Mouse (Mus musculus): ENCODE measurements around the gene Cyp2d26. TPM values are rescaled to one million over a fixed set of nuclear protein-coding genes. Genes with fewer than 3 reads are reported as not detected.
A peak's percentile ranks its signal among the peaks of the same experiment; 100 is the strongest.

Cyp2d26 gene
- not detected in 2 replicates for polyA plus RNA-seq (2014; fragmentation: Nextera tagmentation; extraction: Ambion mirVana)

DNA sequence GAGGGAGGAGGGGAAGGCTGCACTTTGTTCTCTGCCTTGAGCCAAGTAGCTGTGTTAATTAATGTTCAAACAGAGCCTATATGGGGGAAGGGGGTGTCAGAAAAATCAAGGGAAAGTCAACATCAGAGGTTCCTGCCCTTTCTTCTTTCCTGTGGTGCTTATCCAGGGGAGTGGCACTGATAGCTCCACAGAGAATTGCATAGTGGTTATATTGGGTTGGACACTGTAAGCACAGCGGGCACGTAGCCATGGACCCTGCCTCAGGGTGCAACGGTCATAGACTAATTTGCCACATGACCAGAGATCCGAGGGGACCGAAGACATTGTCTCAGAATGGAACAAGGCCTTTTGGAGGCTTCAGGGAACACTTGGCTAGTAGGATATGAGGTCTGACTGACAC lies at the start of gene Cyp2d26:
TSS of gene Cyp2d26 (minus strand) at position 18 of the 400 bp plus-strand sequence.
- no peaks in the 10 kb centered on the region for H3K9me3 ChIP-seq (ENCODE audit: low read depth, low read length)
- no peak for DNase-seq
- no peaks in the 10 kb centered on the region for H3K27me3 ChIP-seq (ENCODE audit: insufficient read depth, low read length)
- no peak within 1 kb of the TSS for H3K9ac ChIP-seq
- H3K4me1 ChIP-seq (ENCODE audit: insufficient read depth) = no peaks in the 10 kb centered on the region
- WGBS = 77% methylated on average over 5 of the region's 5 CpGs
- ATAC-seq (ENCODE audit: insufficient read depth) = no peak
- no peaks in the 10 kb centered on the region for H3K36me3 ChIP-seq (ENCODE audit: insufficient read depth)
- TF ChIP-seq CTCF (IDR thresholded peaks at IDR 0.05; ENCODE audit: low read depth) = no peak
- no peak within 1 kb of the TSS for H3K4me3 ChIP-seq (ENCODE audit: low read depth, low read length)
- no peak within 1 kb of the TSS for H3K27ac ChIP-seq (ENCODE audit: low read depth)
- H3K4me2 ChIP-seq = no peak within 1 kb of the TSS

- H3K4me1 ChIP-seq (ENCODE audit: insufficient read depth) = no peaks in the 10 kb centered on the region
- no peak for ATAC-seq (ENCODE audit: insufficient read depth)
- H3K9me3 ChIP-seq (ENCODE audit: low read depth, low read length) = no peaks in the 10 kb centered on the region
- H3K36me3 ChIP-seq (ENCODE audit: insufficient read depth) = peaks cover 6% of the 10 kb centered on the region; the same call in 1 of the 2 replicates
- no peak overlapping the region for H3K27ac ChIP-seq (ENCODE audit: low read depth)
- WGBS = 93% methylated on average over 3 of the region's 3 CpGs
- DNase-seq = no peak
- no peak overlapping the region for H3K4me3 ChIP-seq (ENCODE audit: low read depth, low read length)
- no peak overlapping the region for H3K4me2 ChIP-seq
- H3K9ac ChIP-seq = no peak overlapping the region
- TF ChIP-seq CTCF (IDR thresholded peaks at IDR 0.05; ENCODE audit: low read depth) = no peak
- H3K27me3 ChIP-seq (ENCODE audit: insufficient read depth, low read length) = no peaks in the 10 kb centered on the region
These were observed 45.1 kb upstream of the Cyp2d26 start for GRCm38 (mm10) chr15:82839146-82839545.

DNA sequence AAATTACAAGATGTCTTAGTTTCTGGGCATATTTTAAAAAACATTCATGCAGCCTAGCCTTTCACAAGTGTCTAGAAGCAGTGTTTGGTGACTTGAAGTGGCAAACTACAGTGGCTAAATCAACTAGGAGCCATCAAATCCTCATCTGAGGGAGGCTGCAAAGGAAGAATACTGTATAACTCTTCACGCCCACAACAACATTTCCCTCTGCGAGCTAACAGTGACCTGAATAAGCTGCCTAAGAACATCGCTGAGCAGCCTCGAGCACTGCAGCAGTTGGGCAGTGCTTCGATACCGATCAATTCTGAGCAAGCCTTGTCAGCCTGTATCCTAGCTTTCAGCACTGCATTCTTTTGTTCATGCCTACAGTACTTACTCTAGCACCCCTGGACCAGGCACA lies 35.8 kb upstream of the Cyp2d26 start:
- H3K27me3 ChIP-seq (ENCODE audit: insufficient read depth, low read length) = no peaks in the 10 kb centered on the region
- 0 out of 2 replicates have a peak, but pooled peaks cover 3% of the 10 kb centered on the region for H3K36me3 ChIP-seq (ENCODE audit: insufficient read depth)
- no peak for ATAC-seq (ENCODE audit: insufficient read depth)
- H3K9ac ChIP-seq = no peak overlapping the region
- no peak for TF ChIP-seq CTCF (IDR thresholded peaks at IDR 0.05; ENCODE audit: low read depth)
- no peak overlapping the region for H3K4me3 ChIP-seq (ENCODE audit: low read depth, low read length)
- no peak overlapping the region for H3K4me2 ChIP-seq
- WGBS = 89% methylated on average over 6 of the region's 6 CpGs
- H3K27ac ChIP-seq (ENCODE audit: low read depth) = no peak overlapping the region
- no peaks in the 10 kb centered on the region for H3K9me3 ChIP-seq (ENCODE audit: low read depth, low read length)
- DNase-seq = no peak
- no peaks in the 10 kb centered on the region for H3K4me1 ChIP-seq (ENCODE audit: insufficient read depth)

DNA sequence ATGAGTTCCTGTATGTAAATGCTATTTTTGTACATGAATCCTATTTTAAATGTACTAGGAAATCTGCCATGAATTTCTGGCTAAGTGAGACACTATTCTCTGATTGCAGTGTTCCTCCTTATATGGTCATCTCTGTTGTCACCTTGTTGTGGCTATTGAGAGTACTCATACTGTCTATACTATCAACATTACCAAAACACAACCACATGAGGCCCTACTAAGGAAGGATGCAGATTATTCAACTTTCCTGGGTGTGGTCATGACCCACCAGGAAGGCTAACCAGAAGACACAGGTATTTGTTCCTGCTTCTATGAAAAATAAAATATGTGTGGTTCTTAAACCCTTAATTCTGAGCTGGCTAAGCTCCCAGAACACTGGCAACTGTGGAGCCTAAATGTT lies 31.8 kb upstream of the Cyp2d26 start:
- H3K36me3 ChIP-seq (ENCODE audit: insufficient read depth) = 0 out of 2 replicates have a peak, but pooled peaks cover 7% of the 10 kb centered on the region
- ATAC-seq (ENCODE audit: insufficient read depth) (no peak), DNase-seq (no peak)
- no peaks in the 10 kb centered on the region for H3K9me3 ChIP-seq (ENCODE audit: low read depth, low read length)
- no peak overlapping the region for H3K4me3 ChIP-seq (ENCODE audit: low read depth, low read length)
- no peak overlapping the region for H3K9ac ChIP-seq
- no peak overlapping the region for H3K4me2 ChIP-seq
- TF ChIP-seq CTCF (IDR thresholded peaks at IDR 0.05; ENCODE audit: low read depth) = no peak
- no peaks in the 10 kb centered on the region for H3K4me1 ChIP-seq (ENCODE audit: insufficient read depth)
- H3K27me3 ChIP-seq (ENCODE audit: insufficient read depth, low read length) = no peaks in the 10 kb centered on the region
- H3K27ac ChIP-seq (ENCODE audit: low read depth) = no peak overlapping the region

DNA sequence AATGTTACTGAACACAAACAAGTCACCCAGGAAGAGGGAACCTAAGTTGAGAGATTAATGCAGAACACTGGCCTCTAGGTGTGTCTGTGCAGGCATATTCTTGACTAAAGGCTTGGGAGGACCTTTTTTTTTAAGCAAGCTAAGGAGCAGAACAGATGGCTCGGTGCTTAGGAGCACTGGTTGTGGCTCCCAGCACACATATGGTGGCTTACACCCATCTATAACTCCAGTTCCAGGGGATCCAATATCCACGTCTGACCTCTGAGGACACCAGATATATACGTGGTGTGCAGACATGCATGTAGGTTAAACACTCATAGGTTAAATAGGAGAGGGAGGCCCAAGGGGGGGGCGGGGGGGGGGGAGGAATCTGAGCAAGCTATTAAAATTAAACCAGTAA lies 28.3 kb upstream of the Cyp2d26 start:
- ATAC-seq (ENCODE audit: insufficient read depth) (no peak), DNase-seq (no peak)
- Histone ChIP-seq H3K36me3 (ENCODE audit: insufficient read depth) (0 out of 2 replicates have a peak, but pooled peaks cover 10% of the 10 kb centered on the region), H3K9ac (no peak overlapping the region), H3K27me3 (ENCODE audit: insufficient read depth, low read length) (no peaks in the 10 kb centered on the region), H3K4me1 (ENCODE audit: insufficient read depth) (no peaks in the 10 kb centered on the region), H3K4me3 (ENCODE audit: low read depth, low read length) (no peak overlapping the region), H3K9me3 (ENCODE audit: low read depth, low read length) (no peaks in the 10 kb centered on the region), H3K27ac (ENCODE audit: low read depth) (no peak overlapping the region), H3K4me2 (no peak overlapping the region)
- WGBS = 67% methylated on average over 3 of the region's 4 CpGs
- TF ChIP-seq CTCF (IDR thresholded peaks at IDR 0.05; ENCODE audit: low read depth) = no peak

GRCm38 (mm10) chr15:82821657-82822056 lies 27.6 kb upstream of the Cyp2d26 start:
- DNase-seq (peak; percentile 27), ATAC-seq (ENCODE audit: insufficient read depth) (no peak)
- no peak overlapping the region for H3K4me2 ChIP-seq
- 0 out of 2 replicates have a peak, but pooled peaks cover 10% of the 10 kb centered on the region for H3K36me3 ChIP-seq (ENCODE audit: insufficient read depth)
- no peaks in the 10 kb centered on the region for H3K9me3 ChIP-seq (ENCODE audit: low read depth, low read length)
- no peak overlapping the region for H3K27ac ChIP-seq (ENCODE audit: low read depth)
- TF ChIP-seq CTCF (IDR thresholded peaks at IDR 0.05; ENCODE audit: low read depth) = no peak
- no peaks in the 10 kb centered on the region for H3K27me3 ChIP-seq (ENCODE audit: insufficient read depth, low read length)
- no peak overlapping the region for H3K4me3 ChIP-seq (ENCODE audit: low read depth, low read length)
- no peak overlapping the region for H3K9ac ChIP-seq
- no peaks in the 10 kb centered on the region for H3K4me1 ChIP-seq (ENCODE audit: insufficient read depth)
- WGBS = 83% methylated on average over 1 of the region's 1 CpGs

DNA sequence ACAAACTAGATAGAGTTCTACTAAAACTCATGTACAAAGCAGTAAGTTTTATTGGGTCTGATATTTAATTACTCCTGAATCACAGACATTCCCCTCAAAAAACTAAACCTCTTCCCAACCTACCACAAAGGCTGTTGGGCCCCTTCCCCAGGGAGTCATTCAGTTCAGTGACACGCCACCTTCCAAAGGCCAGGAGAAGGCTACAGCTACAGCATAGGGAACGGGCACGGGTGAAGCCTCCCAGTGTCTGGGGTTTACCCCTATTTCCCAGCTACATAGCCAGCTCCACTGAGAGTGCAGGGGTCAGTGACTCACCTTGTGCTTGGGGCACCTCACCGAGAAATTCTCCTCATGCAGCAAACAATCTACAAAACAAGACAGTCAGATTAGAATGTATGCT lies 21.2 kb upstream of the Cyp2d26 start:
- H3K4me1 ChIP-seq (ENCODE audit: insufficient read depth) = no peaks in the 10 kb centered on the region
- no peaks in the 10 kb centered on the region for H3K9me3 ChIP-seq (ENCODE audit: low read depth, low read length)
- H3K4me2 ChIP-seq = no peak overlapping the region
- H3K27ac ChIP-seq (ENCODE audit: low read depth) = no peak overlapping the region
- peaks cover 25% of the 10 kb centered on the region; the same call in 1 of the 2 replicates for H3K36me3 ChIP-seq (ENCODE audit: insufficient read depth)
- H3K27me3 ChIP-seq (ENCODE audit: insufficient read depth, low read length) = no peaks in the 10 kb centered on the region
- WGBS = 84% methylated on average over 4 of the region's 4 CpGs
- no peak for TF ChIP-seq CTCF (IDR thresholded peaks at IDR 0.05; ENCODE audit: low read depth)
- H3K4me3 ChIP-seq (ENCODE audit: low read depth, low read length) = no peak overlapping the region
- no peak for ATAC-seq (ENCODE audit: insufficient read depth)
- no peak for DNase-seq
- H3K9ac ChIP-seq = no peak overlapping the region

DNA sequence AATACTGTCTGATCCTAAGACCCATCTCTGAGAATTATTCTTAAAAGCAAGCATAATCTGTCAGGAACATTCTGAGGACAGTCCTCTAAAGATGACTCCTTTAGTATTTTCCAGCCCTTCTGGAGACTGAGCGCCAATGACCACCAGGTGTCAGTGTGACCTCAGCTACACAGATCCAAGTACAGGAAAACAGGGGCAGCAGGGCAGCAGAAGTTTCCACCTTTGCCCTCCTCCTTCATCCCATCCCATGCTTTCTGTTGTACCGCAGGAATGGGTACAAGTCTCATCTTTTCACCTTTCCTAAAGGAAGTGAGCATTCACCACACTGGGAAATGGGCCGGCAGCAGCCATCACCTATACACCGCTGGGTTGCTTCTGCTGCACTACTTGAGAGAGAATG lies 20.7 kb upstream of the Cyp2d26 start:
- Histone ChIP-seq H3K27ac (ENCODE audit: low read depth) (no peak overlapping the region), H3K36me3 (ENCODE audit: insufficient read depth) (peaks cover 26% of the 10 kb centered on the region; the same call in 1 of the 2 replicates), H3K4me2 (no peak overlapping the region), H3K4me1 (ENCODE audit: insufficient read depth) (no peaks in the 10 kb centered on the region), H3K9me3 (ENCODE audit: low read depth, low read length) (no peaks in the 10 kb centered on the region), H3K4me3 (ENCODE audit: low read depth, low read length) (no peak overlapping the region), H3K9ac (no peak overlapping the region), H3K27me3 (ENCODE audit: insufficient read depth, low read length) (no peaks in the 10 kb centered on the region)
- 59% methylated on average over 4 of the region's 4 CpGs for WGBS
- ATAC-seq (ENCODE audit: insufficient read depth) = no peak
- peak; percentile 85 for TF ChIP-seq CTCF (IDR thresholded peaks at IDR 0.05; ENCODE audit: low read depth)
- DNase-seq = peak; percentile 82

Measured in lung, embryonic 14.5 days (tissue).